7 mouse cellular contexts compared by ENCODE assay signal in the genomic region with DNA sequence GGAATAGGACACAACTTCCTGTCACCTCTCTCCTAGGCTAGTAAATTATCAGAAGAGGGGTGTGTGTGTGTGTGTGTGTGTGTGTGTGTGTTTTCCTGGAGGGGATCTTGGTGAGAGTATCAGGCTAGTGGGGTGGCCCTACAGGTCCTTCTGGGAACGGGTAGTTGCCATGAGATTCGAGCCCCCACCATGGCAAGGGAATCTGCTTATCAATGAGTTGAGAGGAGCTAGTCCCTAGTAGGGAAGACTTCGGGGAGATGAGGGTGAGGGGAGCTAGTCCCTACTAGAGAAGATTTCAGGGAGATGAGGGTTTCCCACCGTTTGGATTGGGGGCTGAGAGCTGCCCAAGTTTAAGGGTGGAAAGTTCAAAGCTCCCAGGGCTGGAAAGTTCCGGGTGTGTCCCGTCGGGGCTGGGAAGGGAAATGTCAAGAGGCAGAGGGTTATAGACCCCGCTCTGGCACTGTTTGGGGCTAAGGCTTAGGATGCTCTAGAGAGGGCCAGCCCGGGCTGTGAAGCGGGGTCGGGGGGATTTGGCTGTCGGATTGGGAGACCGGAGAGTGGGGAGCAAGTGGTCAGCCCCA. TPM values are rescaled to one million over a fixed set of nuclear protein-coding genes. Genes with fewer than 3 reads are reported as not detected.
DNase-seq lines count a peak whose midpoint lies in the region; ATAC-seq and TF ChIP-seq lines count a peak whose summit lies in the region.

No protein-coding gene starts in this region.

- no peaks in the 10 kb centered on the region for H3K79me3 ChIP-seq in C2C12 (ENCODE audit: low read depth)

- DNase-seq in kidney, postnatal 25 days = peak; percentile 32 to 39
- DNase-seq in gastrocnemius, postnatal 4 days (ENCODE audit: low spot score in 2 of 2) = no peak
- DNase-seq in left cerebral cortex, postnatal 25 days (ENCODE audit: low spot score in 2 of 2) = no peak

- no peaks in the 10 kb centered on the region for H3K79me2 ChIP-seq in C2C12 (ENCODE audit: control insufficient read depth, insufficient read depth)

- H3K9ac ChIP-seq in ES-Bruce4 (ENCODE audit: low read depth, poor library complexity, severe bottlenecking) = peak overlapping the region; percentile 88
- H3K9ac ChIP-seq in forebrain, embryonic 15.5 days (replicated peaks) = peak overlapping the region; percentile 83

- no peak for TF ChIP-seq POLR2A in ES-Bruce4 (IDR thresholded peaks at IDR 0.05; ENCODE audit: insufficient read depth, low read length)

- H3K9me3 ChIP-seq in ES-Bruce4 (replicated peaks; ENCODE audit: control insufficient read depth, insufficient read depth, low read length, poor library complexity, severe bottlenecking) = no peaks in the 10 kb centered on the region
- no peaks in the 10 kb centered on the region for H3K9me3 ChIP-seq in forebrain, embryonic 15.5 days

- TF ChIP-seq EP300 in ES-Bruce4 (IDR thresholded peaks at IDR 0.05; ENCODE audit: insufficient read depth, low read depth, low read length) = no peak

- peak overlapping the region; percentile 94 for H3ac ChIP-seq in C2C12 (ENCODE audit: control insufficient read depth, insufficient read length, low read depth)

- H3K27ac ChIP-seq in ES-Bruce4 (ENCODE audit: insufficient read depth, low read length) = no peak overlapping the region
- peak overlapping the region; percentile 77 for H3K27ac ChIP-seq in forebrain, embryonic 15.5 days (replicated peaks)

- no peaks in the 10 kb centered on the region for H3K36me3 ChIP-seq in C2C12 (ENCODE audit: control insufficient read depth, insufficient read depth)
- no peaks in the 10 kb centered on the region for H3K36me3 ChIP-seq in ES-Bruce4 (ENCODE audit: control insufficient read depth, insufficient read depth, low read length, poor library complexity, severe bottlenecking)
- H3K36me3 ChIP-seq in forebrain, embryonic 15.5 days = 0 out of 2 replicates have a peak, but pooled peaks cover under 1% of the 10 kb centered on the region

- peak overlapping the region; percentile 86 for H3K4me2 ChIP-seq in forebrain, embryonic 15.5 days (replicated peaks)

- no peaks in the 10 kb centered on the region for H3K27me3 ChIP-seq in C2C12 (ENCODE audit: control insufficient read depth, insufficient read depth, insufficient read length)
- no peaks in the 10 kb centered on the region for H3K27me3 ChIP-seq in ES-Bruce4 (ENCODE audit: control insufficient read depth, insufficient read depth, low read length, poor library complexity, severe bottlenecking)
- H3K27me3 ChIP-seq in forebrain, embryonic 15.5 days = no peaks in the 10 kb centered on the region

- intact Hi-C loops in left cerebral cortex, postnatal 25 days (cut with DNase I) = no loop called here

- peak; percentile 79 for ATAC-seq in forebrain, embryonic 15.5 days (replicated peaks)
- peak; percentile 38; the same call in 1 of the 2 replicates for ATAC-seq in monocyte, adult 5-6 weeks (replicated peaks; ENCODE audit: insufficient number of reproducible peaks, low FRiP score, low TSS enrichment, poor library complexity, severe bottlenecking)

- 3% methylated on average over 13 of the region's 13 CpGs for WGBS in forebrain, embryonic 15.5 days

- TF ChIP-seq CTCF in C2C12 (IDR thresholded peaks at IDR 0.05; ENCODE audit: control insufficient read depth, insufficient read depth, insufficient read length) (no peak), ES-Bruce4 (IDR thresholded peaks at IDR 0.05; ENCODE audit: low read depth, low read length) (no peak)

- no peaks in the 10 kb centered on the region for H3K4me1 ChIP-seq in ES-Bruce4 (ENCODE audit: control insufficient read depth, insufficient read depth, low read length)
- H3K4me1 ChIP-seq in forebrain, embryonic 15.5 days = peaks cover 27% of the 10 kb centered on the region

- peak overlapping the region; percentile 68 for H3K4me3 ChIP-seq in C2C12 (ENCODE audit: insufficient read depth, poor library complexity, severe bottlenecking)
- peak overlapping the region; percentile 90 for H3K4me3 ChIP-seq in ES-Bruce4 (ENCODE audit: low read depth, low read length)
- peak overlapping the region; percentile 89 for H3K4me3 ChIP-seq in forebrain, embryonic 15.5 days

TF ChIP-seq in C2C12, 6 proteins besides CTCF, POLR2A, EP300 and RAD21:
- TF ChIP-seq MAX (IDR thresholded peaks at IDR 0.05) (no peak), USF1 (IDR thresholded peaks at IDR 0.05; ENCODE audit: low read depth) (no peak), MYOD1 (IDR thresholded peaks at IDR 0.05; ENCODE audit: control insufficient read depth, insufficient read length, low read depth) (no peak), CEBPB (IDR thresholded peaks at IDR 0.05; ENCODE audit: low read depth) (no peak), MYOG (IDR thresholded peaks at IDR 0.05; ENCODE audit: control insufficient read depth, extremely low read depth, insufficient read length) (no peak), FOSL1 (IDR thresholded peaks at IDR 0.05; ENCODE audit: insufficient read depth, low read length, poor library complexity, severe bottlenecking) (no peak)
TF ChIP-seq in C2C12: peak in this region for 0.

RNA-seq across cellular contexts. Expression of a gene that starts 1.2 kb away (rescaled TPM):
- 39.0 TPM for polyA plus RNA-seq in C2C12 (2012; fragmentation: generic; extraction: Trizol)
- 13.8 and 14.5 TPM in 2 replicates for polyA plus RNA-seq in ES-Bruce4 (2011; ENCODE audit: insufficient read depth, insufficient read length, low read depth, missing spikeins)
- polyA plus RNA-seq in forebrain, embryonic 15.5 days (2015; fragmentation: Nextera tagmentation; extraction: Ambion mirVana) = 91.7 and 95.2 TPM in 2 replicates
- 43.1 to 71.7 TPM (median 54.0 TPM) in 3 replicates for total RNA-seq in monocyte, adult 5-6 weeks (2017)
- 10 to 100 TPM; 22.5 to 24.4 TPM for total RNA-seq in gastrocnemius, postnatal 4 days (2021)
- total RNA-seq in left cerebral cortex, postnatal 25 days (2021) = 10 to 100 TPM; 91.0 to 95.4 TPM

RNA-seq across cellular contexts. Expression of a gene that starts 20.0 kb away (rescaled TPM):
- polyA plus RNA-seq in C2C12 (2012; fragmentation: generic; extraction: Trizol) (0.11 TPM), ES-Bruce4 (2011; ENCODE audit: insufficient read depth, insufficient read length, low read depth, missing spikeins) (not detected in 2 replicates)
- not detected in 2 replicates for polyA plus RNA-seq in forebrain, embryonic 15.5 days (2015; fragmentation: Nextera tagmentation; extraction: Ambion mirVana)
- 0.95 TPM in 1 of 3 replicates, not detected in the others for total RNA-seq in monocyte, adult 5-6 weeks (2017)
- not detected for total RNA-seq in gastrocnemius, postnatal 4 days (2021)
- not detected for total RNA-seq in left cerebral cortex, postnatal 25 days (2021)

RNA-seq across cellular contexts. Expression of a gene that starts 27.9 kb away (rescaled TPM):
- polyA plus RNA-seq in C2C12 (2012; fragmentation: generic; extraction: Trizol) (0.35 TPM), ES-Bruce4 (2011; ENCODE audit: insufficient read depth, insufficient read length, low read depth, missing spikeins) (not detected in 2 replicates)
- polyA plus RNA-seq in forebrain, embryonic 15.5 days (2015; fragmentation: Nextera tagmentation; extraction: Ambion mirVana) = 0.22 and 0.88 TPM in 2 replicates
- total RNA-seq in monocyte, adult 5-6 weeks (2017) = not detected in 3 replicates
- total RNA-seq in gastrocnemius, postnatal 4 days (2021) = not detected
- total RNA-seq in left cerebral cortex, postnatal 25 days (2021) = not detected

RNA-seq across cellular contexts. Expression of a gene that starts 30.3 kb away (rescaled TPM):
- polyA plus RNA-seq in C2C12 (2012; fragmentation: generic; extraction: Trizol) (not detected), ES-Bruce4 (2011; ENCODE audit: insufficient read depth, insufficient read length, low read depth, missing spikeins) (0.85 and 1.6 TPM in 2 replicates)
- polyA plus RNA-seq in forebrain, embryonic 15.5 days (2015; fragmentation: Nextera tagmentation; extraction: Ambion mirVana) = 6.1 and 6.4 TPM in 2 replicates
- not detected in 3 replicates for total RNA-seq in monocyte, adult 5-6 weeks (2017)
- total RNA-seq in gastrocnemius, postnatal 4 days (2021) = under 1 TPM; 0.10 to 0.15 TPM
- total RNA-seq in left cerebral cortex, postnatal 25 days (2021) = 10 to 100 TPM; 86.8 to 90.9 TPM

RNA-seq across cellular contexts. Expression of a gene that starts 48.0 kb away (rescaled TPM):
- 7.0 TPM for polyA plus RNA-seq in C2C12 (2012; fragmentation: generic; extraction: Trizol)
- 21.5 and 25.1 TPM in 2 replicates for polyA plus RNA-seq in ES-Bruce4 (2011; ENCODE audit: insufficient read depth, insufficient read length, low read depth, missing spikeins)
- 18.1 and 18.9 TPM in 2 replicates for polyA plus RNA-seq in forebrain, embryonic 15.5 days (2015; fragmentation: Nextera tagmentation; extraction: Ambion mirVana)
- total RNA-seq in monocyte, adult 5-6 weeks (2017) = 6.3 to 8.2 TPM (median 8.2 TPM) in 3 replicates
- total RNA-seq in gastrocnemius, postnatal 4 days (2021) = 10 to 100 TPM; 15.2 to 17.6 TPM
- total RNA-seq in left cerebral cortex, postnatal 25 days (2021) = 1 to 10 TPM; 3.8 to 6.0 TPM

Comparison
In these comparisons a context has a peak if more than half of its experiments do, and no peak if none do; other contexts are left out.
1. DNase-seq: peak in kidney, postnatal 25 days (2 of 2); none in gastrocnemius, postnatal 4 days (0 of 2) and left cerebral cortex, postnatal 25 days (0 of 2).
2. Peak in every context shown above with its lines, with median percentiles within 50 percentile points of each other: H3K4me3 ChIP-seq.